Mouse (Mus musculus): ENCODE results near the gene Zdhhc22.

Gene Zdhhc22

GRCm38 (mm10) chr12:86995931-86996330, 5.7 kb upstream of the Zdhhc22 start:
- no peak for DNase-seq (ENCODE audit: low read depth, low spot score)

GRCm38 (mm10) chr12:86994776-86995175, 4.5 kb upstream of the Zdhhc22 start:
- DNase-seq (ENCODE audit: low read depth, low spot score), result no peak

GRCm38 (mm10) chr12:86994166-86994565, 3.9 kb upstream of the Zdhhc22 start:
- peak; percentile 34 for DNase-seq (ENCODE audit: low read depth, low spot score)

GRCm38 (mm10) chr12:86990755-86991110, 503 bp upstream of the Zdhhc22 start:
- DNase-seq (ENCODE audit: low read depth, low spot score), result no peak

- no peak for DNase-seq (ENCODE audit: low read depth, low spot score)
Observed at GRCm38 (mm10) chr12:86989378-86989777, 852 bp downstream of the Zdhhc22 start.

- DNase-seq (ENCODE audit: low read depth, low spot score), result no peak
Observed at GRCm38 (mm10) chr12:86988227-86988626, 2.0 kb downstream of the Zdhhc22 start.

- no peak for DNase-seq (ENCODE audit: low read depth, low spot score)
Observed at GRCm38 (mm10) chr12:86986562-86986961, 3.7 kb downstream of the Zdhhc22 start.

- peak; percentile 62 for DNase-seq (ENCODE audit: low read depth, low spot score)
Observed at GRCm38 (mm10) chr12:86984194-86984555, 6.1 kb downstream of the Zdhhc22 start.

- peak; percentile 86 for DNase-seq (ENCODE audit: low read depth, low spot score)
Observed at GRCm38 (mm10) chr12:86983470-86984193, 6.6 kb downstream of the Zdhhc22 start.

- DNase-seq (ENCODE audit: low read depth, low spot score), result no peak
Observed at GRCm38 (mm10) chr12:86981180-86981579, 9.1 kb downstream of the Zdhhc22 start.

GRCm38 (mm10) chr12:86977833-86978232, 12.4 kb downstream of the Zdhhc22 start:
- DNase-seq (ENCODE audit: low read depth, low spot score), result no peak

- DNase-seq (ENCODE audit: low read depth, low spot score), result no peak
Observed at GRCm38 (mm10) chr12:86976511-86977168, 13.6 kb downstream of the Zdhhc22 start.

- no peak for DNase-seq (ENCODE audit: low read depth, low spot score)
Observed at GRCm38 (mm10) chr12:86975761-86976160, 14.5 kb downstream of the Zdhhc22 start.

- DNase-seq (ENCODE audit: low read depth, low spot score), result peak; percentile 38
Observed at GRCm38 (mm10) chr12:86974387-86975288, 15.6 kb downstream of the Zdhhc22 start.

GRCm38 (mm10) chr12:86973706-86974105, 16.5 kb downstream of the Zdhhc22 start:
- no peak for DNase-seq (ENCODE audit: low read depth, low spot score)

GRCm38 (mm10) chr12:86973216-86973615, 17.0 kb downstream of the Zdhhc22 start:
- no peak for DNase-seq (ENCODE audit: low read depth, low spot score)

GRCm38 (mm10) chr12:86971089-86971488, 19.1 kb downstream of the Zdhhc22 start:
- DNase-seq (ENCODE audit: low read depth, low spot score), result no peak

- DNase-seq (ENCODE audit: low read depth, low spot score), result no peak
Observed at GRCm38 (mm10) chr12:86969220-86969601, 21.0 kb downstream of the Zdhhc22 start.

GRCm38 (mm10) chr12:86968468-86969219, 21.6 kb downstream of the Zdhhc22 start:
- no peak for DNase-seq (ENCODE audit: low read depth, low spot score)

- no peak for DNase-seq (ENCODE audit: low read depth, low spot score)
Observed at GRCm38 (mm10) chr12:86965237-86965799, 24.9 kb downstream of the Zdhhc22 start.
